ENCODE assay signal across 1 mouse cellular context in the genomic region with DNA sequence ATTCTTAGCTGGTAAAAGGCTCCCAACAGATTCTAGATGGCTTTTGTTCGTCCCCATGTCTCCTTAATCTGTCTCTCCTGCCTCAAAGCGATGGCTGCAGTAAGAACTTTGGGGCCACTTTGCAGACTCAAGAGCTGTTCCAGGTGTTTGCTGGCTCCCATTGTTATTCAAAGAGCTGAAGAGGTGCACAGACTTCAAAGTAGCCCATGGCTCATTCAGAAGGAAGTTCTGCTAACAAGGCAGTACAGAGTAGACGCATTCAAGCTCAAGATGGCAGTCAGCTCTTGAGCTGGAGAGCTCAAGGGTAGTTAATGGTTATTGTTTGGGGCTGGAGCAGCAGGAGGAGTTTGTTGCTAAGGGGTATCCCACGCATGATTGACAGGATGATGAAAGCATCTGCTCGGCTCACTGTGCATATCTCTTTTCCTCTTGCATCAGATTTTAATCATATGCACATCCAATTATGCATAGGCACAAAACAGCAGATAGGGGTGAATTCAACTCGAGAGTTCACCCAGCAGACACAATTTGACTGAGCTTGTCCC.
TF ChIP-seq lines count a peak whose summit lies in the region.

No protein-coding gene starts in this region.

TF ChIP-seq in CH12.LX, 34 proteins besides CTCF, POLR2A, EP300 and RAD21 (continued from another document):
- no peak for TF ChIP-seq RCOR1 (conservative IDR thresholded peaks at IDR 0.05; ENCODE audit: low read depth, low read length)
- TF ChIP-seq E2F4 (IDR thresholded peaks at IDR 0.05; ENCODE audit: insufficient replicate concordance, low read depth, low read length), result no peak
- TF ChIP-seq TCF12 (IDR thresholded peaks at IDR 0.05; ENCODE audit: low read depth, low read length), result no peak; the same call in 1 of the 2 replicates
- TF ChIP-seq ETS1 (conservative IDR thresholded peaks at IDR 0.05; ENCODE audit: low read depth, low read length), result peak; percentile 58; the same call in 1 of the 2 replicates
- no peak for TF ChIP-seq ZMIZ1 (IDR thresholded peaks at IDR 0.05; ENCODE audit: low read depth, low read length)
- TF ChIP-seq MEF2A (IDR thresholded peaks at IDR 0.05; ENCODE audit: borderline replicate concordance, low read depth, low read length), result 0 out of 2 replicates have a peak, but pooled peaks have one; percentile 7
